Mouse (Mus musculus): ENCODE results near the gene C2cd5.

DNA sequence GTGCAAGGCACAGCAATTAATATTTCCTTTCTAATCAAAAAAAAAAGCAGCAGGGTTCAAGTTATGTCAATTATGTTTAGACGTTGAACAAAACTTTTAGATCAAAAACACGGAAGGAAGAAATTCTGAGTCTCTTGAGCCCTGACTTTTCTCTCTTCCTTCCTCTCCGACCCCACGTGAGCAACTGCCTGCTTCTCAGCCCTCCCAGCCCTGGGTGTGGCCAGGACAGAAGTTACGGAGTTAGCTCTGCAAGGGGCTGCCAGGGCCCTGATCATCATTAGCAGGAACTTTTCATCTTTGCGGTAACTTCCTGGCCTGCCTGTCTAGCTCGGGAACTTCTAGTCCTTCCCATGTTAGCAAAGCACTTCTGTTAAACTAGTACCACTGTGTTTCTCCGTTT is 46.8 kb upstream of the C2cd5 start:
- TF ChIP-seq CTCF (IDR thresholded peaks at IDR 0.05; ENCODE audit: insufficient read depth, low read depth, low read length) = no peak
- TF ChIP-seq POLR2A (IDR thresholded peaks at IDR 0.05; ENCODE audit: insufficient read depth, low read depth, low read length) = no peak

All from olfactory bulb, adult 2 months (tissue).